Mouse (Mus musculus) midbrain, postnatal 0 days (tissue): ENCODE results near the gene Zfp536. TPM values are rescaled to one million over a fixed set of nuclear protein-coding genes. Genes with fewer than 3 reads are reported as not detected.

Source experiments
- ATAC-seq: fragments of 200-750 bp; cut with Nextera tagmentation; 2 replicates; pipeline ENCODE4 v1.8.0; 2017; ENCODE audit warnings: moderate number of reproducible peaks, mild to moderate bottlenecking, moderate TSS enrichment, moderate library complexity; ENCODE audit not compliant: low FRiP score
- DNase-seq: peaks from one replicate; pipeline ENCODE4 v3.0.0-alpha.2; 2015; ENCODE audit warnings: low spot score
- H3K27ac ChIP-seq: fragments of 300-500 bp; sonication (generic); 2 replicates; pipeline ENCODE4 v1.5.1; 2014; ENCODE audit warnings: low read depth, mild to moderate bottlenecking, low read length, mixed read lengths
- H3K27me3 ChIP-seq: fragments of 300-500 bp; sonication (generic); 2 replicates; pipeline ENCODE4 v1.6.1; 2014; ENCODE audit warnings: low read length, control low read depth, mixed read lengths; ENCODE audit not compliant: insufficient read depth
- H3K36me3 ChIP-seq: fragments of 300-500 bp; sonication (generic); 2 replicates; pipeline ENCODE4 v1.6.1; 2014; ENCODE audit warnings: low read length, control low read depth, mixed read lengths; ENCODE audit not compliant: insufficient read depth
- H3K4me1 ChIP-seq: fragments of 300-500 bp; sonication (generic); 2 replicates; pipeline ENCODE4 v1.6.1; 2014; ENCODE audit warnings: mild to moderate bottlenecking, control low read depth, antibody characterized with exemption, low read length, mixed read lengths; ENCODE audit not compliant: insufficient read depth
- H3K4me2 ChIP-seq: fragments of 300-500 bp; sonication (generic); 2 replicates; pipeline ENCODE4 v1.6.1; 2014; ENCODE audit warnings: low read depth, mild to moderate bottlenecking, low read length, mixed read lengths; ENCODE audit not compliant: poor library complexity, severe bottlenecking
- H3K4me3 ChIP-seq: fragments of 300-500 bp; sonication (generic); 2 replicates; pipeline ENCODE4 v1.5.1; 2014; ENCODE audit warnings: low read depth, mild to moderate bottlenecking, low read length, moderate library complexity
- H3K9ac ChIP-seq: fragments of 300-500 bp; sonication (generic); replicated peaks from 2 replicates; pipeline ENCODE4 v1.6.1; 2014; ENCODE audit warnings: mild to moderate bottlenecking, low read length, moderate library complexity, mixed read lengths; ENCODE audit not compliant: poor library complexity, severe bottlenecking
- H3K9me3 ChIP-seq: fragments of 300-500 bp; sonication (generic); 2 replicates; pipeline ENCODE4 v1.6.1; 2016; ENCODE audit warnings: low read length, control low read depth
- CTCF ChIP-seq: IDR thresholded peaks from 2 replicates; pipeline ENCODE4 v1.5.1; 2016; ENCODE audit warnings: antibody characterized with exemption, mild to moderate bottlenecking
- WGBS: fragments of 180-500 bp; shearing (Covaris S2); extraction: QIAGEN DNeasy Blood & Tissue Kit; methylation state at CpG from one replicate; pipeline ENCODE4 v1.1.7; 2014; 5-methylcytosine and 5-hydroxymethylcytosine counted together
- polyA plus RNA-seq: library from polyadenylated mRNA; unstranded; fragments of >200 nt; fragmentation: Nextera tagmentation; extraction: Ambion mirVana; gene quantifications from 2 replicates; pipeline ENCODE4 v1.2.1, GENCODE M21; 2015
- total RNA-seq: library from RNA; depleted of rRNA; stranded (reverse); fragments of >200 nt; gene quantifications from 2 replicates; pipeline ENCODE4 v1.2.3, GENCODE M21; 2014

Gene Zfp536
- total and polyA plus RNA-seq, 2 experiments from 2014 or later: 16.4 to 48.2 TPM

DNA sequence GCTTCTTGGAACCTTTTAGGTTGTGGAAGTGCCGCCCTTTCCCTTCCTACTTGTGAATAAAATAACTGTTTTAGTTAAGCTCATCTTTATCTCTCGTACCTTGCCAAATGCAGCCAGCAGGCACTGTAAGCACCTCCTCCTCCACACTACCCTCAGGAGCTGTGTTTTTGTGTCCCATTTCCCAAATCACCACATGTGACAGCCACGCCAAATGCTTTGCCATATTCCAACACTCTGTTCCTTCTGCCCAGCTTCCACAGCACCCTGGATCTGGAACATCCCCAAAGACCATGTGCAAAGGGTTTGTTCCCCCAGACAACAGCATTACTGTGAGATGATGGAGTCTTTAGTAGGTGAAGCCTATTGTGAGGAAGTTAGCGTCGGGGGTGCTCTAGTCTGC lies 36.5 kb upstream of the Zfp536 start:
- H3K9me3 ChIP-seq: no peaks in the 10 kb centered on the region
- H3K9ac ChIP-seq: no peak overlapping the region
- ATAC-seq (no peak), DNase-seq (no peak)
- no peak overlapping the region for H3K4me3 ChIP-seq
- TF ChIP-seq CTCF: no peak
- WGBS: 90% methylated on average over 5 of the region's 5 CpGs
- no peak overlapping the region for H3K27ac ChIP-seq
- H3K4me2 ChIP-seq: no peak overlapping the region
- no peaks in the 10 kb centered on the region for H3K36me3 ChIP-seq
- H3K4me1 ChIP-seq: no peaks in the 10 kb centered on the region
- H3K27me3 ChIP-seq: no peaks in the 10 kb centered on the region

DNA sequence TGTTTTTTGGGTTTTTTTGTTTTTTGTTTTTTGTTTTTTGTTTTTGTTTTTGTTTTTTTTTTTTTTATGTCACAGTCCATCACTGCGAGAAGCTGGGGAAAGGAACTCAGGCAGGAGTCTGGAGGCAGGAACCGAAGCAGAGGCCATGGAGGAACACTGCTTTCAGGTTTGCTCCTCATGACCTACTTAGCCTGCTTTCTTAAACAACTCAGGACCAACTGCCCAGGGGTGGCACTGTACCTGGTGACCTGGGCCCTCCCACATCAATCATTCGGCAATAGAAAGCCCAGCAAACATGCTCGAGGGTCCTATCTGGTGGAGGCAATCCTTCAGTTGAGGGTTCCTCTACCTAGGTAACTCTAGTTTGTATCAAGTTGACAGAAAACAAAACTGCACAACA lies 35.6 kb upstream of the Zfp536 start:
- no peak overlapping the region for H3K27ac ChIP-seq
- no peak overlapping the region for H3K4me3 ChIP-seq
- DNase-seq (no peak), ATAC-seq (no peak)
- no peak overlapping the region for H3K4me2 ChIP-seq
- H3K27me3 ChIP-seq: no peaks in the 10 kb centered on the region
- TF ChIP-seq CTCF: no peak
- 92% methylated on average over 4 of the region's 4 CpGs for WGBS
- no peaks in the 10 kb centered on the region for H3K9me3 ChIP-seq
- H3K4me1 ChIP-seq: no peaks in the 10 kb centered on the region
- no peaks in the 10 kb centered on the region for H3K36me3 ChIP-seq
- H3K9ac ChIP-seq: no peak overlapping the region

DNA sequence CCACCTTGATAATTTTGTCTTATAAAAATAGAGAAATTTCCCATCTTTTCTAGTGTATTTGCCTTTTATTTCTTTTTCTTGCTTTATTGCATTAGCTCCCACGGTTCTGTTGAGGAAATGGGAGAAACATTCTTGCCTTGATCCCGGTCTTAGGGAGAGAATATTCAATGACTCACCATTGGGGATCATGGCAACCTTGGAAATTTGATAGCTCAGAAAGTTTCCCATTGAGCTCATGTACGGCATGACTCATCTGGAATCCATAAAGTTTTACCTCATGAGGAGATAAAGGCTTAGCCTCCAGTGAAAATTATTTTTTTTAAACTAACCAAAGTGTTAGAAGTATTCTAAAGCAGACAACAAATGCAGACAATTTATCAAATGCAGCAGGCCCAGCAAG lies 27.7 kb upstream of the Zfp536 start:
- H3K4me2 ChIP-seq: no peak overlapping the region
- DNase-seq: no peak
- no peak overlapping the region for H3K4me3 ChIP-seq
- H3K9ac ChIP-seq: no peak overlapping the region
- H3K27ac ChIP-seq: no peak overlapping the region
- H3K36me3 ChIP-seq: no peaks in the 10 kb centered on the region
- 75% methylated on average over 3 of the region's 3 CpGs for WGBS
- no peak for TF ChIP-seq CTCF
- H3K4me1 ChIP-seq: no peaks in the 10 kb centered on the region
- ATAC-seq: no peak
- no peaks in the 10 kb centered on the region for H3K27me3 ChIP-seq
- H3K9me3 ChIP-seq: no peaks in the 10 kb centered on the region

DNA sequence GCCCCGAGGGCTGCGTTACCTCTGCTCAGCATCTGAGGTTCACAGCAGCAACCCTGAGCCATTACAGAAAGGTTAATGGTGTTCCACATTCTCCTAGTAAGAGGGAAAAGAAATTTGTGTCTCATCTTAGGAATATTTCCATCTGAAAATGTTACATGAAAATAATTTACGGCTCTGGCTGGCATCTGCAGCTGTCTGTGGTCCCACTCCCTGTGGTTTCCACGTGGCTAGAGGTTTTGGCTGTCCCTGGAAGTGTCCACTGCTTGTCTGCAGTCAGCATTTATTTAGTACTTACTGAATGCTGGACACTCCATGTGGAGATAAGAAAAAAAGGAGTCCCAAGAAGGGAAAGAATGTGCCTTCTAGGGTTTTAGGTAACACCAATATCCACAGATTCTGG lies 15.3 kb upstream of the Zfp536 start:
- WGBS: 82% methylated on average over 4 of the region's 4 CpGs
- no peak for TF ChIP-seq CTCF
- ATAC-seq: no peak

DNA sequence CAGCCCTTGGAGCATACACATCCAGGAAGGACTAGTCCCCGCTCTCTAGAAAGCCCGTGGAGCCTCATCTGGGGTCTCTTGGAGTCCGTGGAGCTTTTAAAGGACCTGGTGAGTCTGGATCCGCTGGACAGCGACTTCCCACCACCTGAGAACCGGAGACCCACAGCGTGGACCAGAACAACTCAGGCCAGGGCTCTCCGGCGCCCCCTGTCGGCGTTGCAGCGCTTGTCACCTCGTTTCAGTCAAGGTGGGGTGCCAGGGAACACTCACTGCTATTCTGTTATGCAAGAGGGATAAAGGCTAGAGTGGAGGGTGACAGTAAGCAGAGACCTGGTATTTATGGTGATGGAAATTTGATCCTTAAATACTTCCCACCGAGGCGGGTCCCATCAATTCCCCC lies 2.1 kb upstream of the Zfp536 start:
- ATAC-seq (no peak), DNase-seq (peak; percentile 67)
- no peak overlapping the region for H3K27ac ChIP-seq
- no peaks in the 10 kb centered on the region for H3K4me1 ChIP-seq
- H3K9me3 ChIP-seq: no peaks in the 10 kb centered on the region
- no peak overlapping the region for H3K4me3 ChIP-seq
- 9% methylated on average over 15 of the region's 15 CpGs for WGBS
- peak; percentile 84 for TF ChIP-seq CTCF
- no peak overlapping the region for H3K9ac ChIP-seq
- H3K4me2 ChIP-seq: no peak overlapping the region
- no peaks in the 10 kb centered on the region for H3K36me3 ChIP-seq
- H3K27me3 ChIP-seq: no peaks in the 10 kb centered on the region

More for the DNA sequence above, 15.3 kb upstream of the Zfp536 start:
- no peaks in the 10 kb centered on the region for H3K27me3 ChIP-seq
- H3K4me2 ChIP-seq: no peak overlapping the region
- H3K9me3 ChIP-seq: no peaks in the 10 kb centered on the region
- no peak overlapping the region for H3K27ac ChIP-seq
- H3K36me3 ChIP-seq: no peaks in the 10 kb centered on the region
- H3K9ac ChIP-seq: no peak overlapping the region
- H3K4me1 ChIP-seq: no peaks in the 10 kb centered on the region
- H3K4me3 ChIP-seq: no peak overlapping the region
- DNase-seq: no peak

DNA sequence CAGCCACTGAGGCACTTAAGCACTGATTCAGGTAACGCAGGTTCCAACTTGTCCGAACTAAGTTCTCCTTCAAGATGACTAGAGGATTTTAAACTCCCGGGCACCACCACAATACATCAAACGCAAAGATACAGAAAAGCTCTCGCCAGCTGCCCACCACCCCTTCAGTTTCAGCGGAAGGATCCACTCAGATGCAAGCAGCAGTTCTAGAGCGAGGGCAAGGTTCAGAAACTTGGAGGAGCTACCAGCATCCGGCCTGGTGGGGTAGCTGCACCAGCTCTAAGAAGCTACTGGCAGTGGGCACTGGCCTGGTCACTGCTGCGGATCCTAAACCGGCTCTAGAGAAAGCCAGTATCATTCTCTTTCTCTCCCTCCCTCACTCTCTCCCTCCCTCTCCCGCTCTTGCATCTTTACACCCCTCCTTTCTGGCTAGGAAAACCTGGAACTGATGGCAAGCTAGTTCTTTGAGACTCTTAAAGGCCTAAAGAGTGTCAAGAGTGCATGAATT lies 1.1 kb upstream of the Zfp536 start:
- WGBS: 40% methylated on average over 11 of the region's 11 CpGs
- H3K9ac ChIP-seq: no peak overlapping the region
- ATAC-seq (no peak), DNase-seq (no peak)
- H3K9me3 ChIP-seq: no peaks in the 10 kb centered on the region
- peaks cover 2% of the 10 kb centered on the region; the same call in 1 of the 2 replicates for H3K4me1 ChIP-seq
- H3K27me3 ChIP-seq: no peaks in the 10 kb centered on the region
- TF ChIP-seq CTCF: no peak
- H3K4me3 ChIP-seq: no peak overlapping the region
- H3K36me3 ChIP-seq: no peaks in the 10 kb centered on the region
- no peak overlapping the region for H3K4me2 ChIP-seq
- no peak overlapping the region for H3K27ac ChIP-seq
